Mouse (Mus musculus): Measurements from ENCODE around the gene Cdc45.

GRCm38 (mm10) chr16:18785485-18785884 lies 26.3 kb downstream of the Cdc45 start:
- peak; percentile 52 for TF ChIP-seq TAL1 (IDR thresholded peaks at IDR 0.05; ENCODE audit: low read length)
- no peak for TF ChIP-seq ZKSCAN1 (IDR thresholded peaks at IDR 0.05; ENCODE audit: low read depth, low read length)
- peak; percentile 38 to 53 for TF ChIP-seq EP300 (IDR thresholded peaks at IDR 0.05; ENCODE audit: low read depth in 1 of 2, low read length in 2 of 2)
